Mouse (Mus musculus) brown adipose tissue, adult 24 weeks (tissue): ENCODE measurements around the gene Hp. TPM values are rescaled to one million over a fixed set of nuclear protein-coding genes. Genes with fewer than 3 reads are reported as not detected.

Source experiments
- polyA plus RNA-seq: library from polyadenylated mRNA; stranded (reverse); fragments of >200 nt; gene quantifications from 2 replicates; pipeline ENCODE4 v1.2.4, GENCODE M21; 2012; ENCODE audit not compliant: missing spikeins, insufficient read depth, insufficient read length

Hp gene
- polyA plus RNA-seq, 1 experiment = 699 TPM

Other genes starting within 250 kb of the Hp start
- gene Pmfbp1, start 85.1 kb downstream of the Hp start, polyA plus RNA-seq = not detected in 2 replicates
- 10.5 and 11.9 TPM in 2 replicates for gene Dhx38, start 13.3 kb downstream of the Hp start, polyA plus RNA-seq
- 21.2 and 29.4 TPM in 2 replicates for gene Txnl4b, start 13.3 kb downstream of the Hp start, polyA plus RNA-seq
- gene Dhodh, start 29.5 kb upstream of the Hp start, polyA plus RNA-seq = 13.2 and 21.7 TPM in 2 replicates
- gene Pkd1l3, start 35.3 kb upstream of the Hp start, polyA plus RNA-seq = 0.40 TPM in 1 of 2 replicates, not detected in the other
- gene Ist1, start 114.1 kb upstream of the Hp start, polyA plus RNA-seq = 36.1 and 57.8 TPM in 2 replicates
- gene Zfp821, start 126.4 kb upstream of the Hp start, polyA plus RNA-seq = 1.3 and 3.2 TPM in 2 replicates
- 13.2 and 13.9 TPM in 2 replicates for gene Atxn1l, start 158.6 kb upstream of the Hp start, polyA plus RNA-seq
- gene Ap1g1, start 199.4 kb upstream of the Hp start, polyA plus RNA-seq = 44.4 and 68.3 TPM in 2 replicates